ENCODE assay signal across 8 mouse cellular contexts in the genomic region with DNA sequence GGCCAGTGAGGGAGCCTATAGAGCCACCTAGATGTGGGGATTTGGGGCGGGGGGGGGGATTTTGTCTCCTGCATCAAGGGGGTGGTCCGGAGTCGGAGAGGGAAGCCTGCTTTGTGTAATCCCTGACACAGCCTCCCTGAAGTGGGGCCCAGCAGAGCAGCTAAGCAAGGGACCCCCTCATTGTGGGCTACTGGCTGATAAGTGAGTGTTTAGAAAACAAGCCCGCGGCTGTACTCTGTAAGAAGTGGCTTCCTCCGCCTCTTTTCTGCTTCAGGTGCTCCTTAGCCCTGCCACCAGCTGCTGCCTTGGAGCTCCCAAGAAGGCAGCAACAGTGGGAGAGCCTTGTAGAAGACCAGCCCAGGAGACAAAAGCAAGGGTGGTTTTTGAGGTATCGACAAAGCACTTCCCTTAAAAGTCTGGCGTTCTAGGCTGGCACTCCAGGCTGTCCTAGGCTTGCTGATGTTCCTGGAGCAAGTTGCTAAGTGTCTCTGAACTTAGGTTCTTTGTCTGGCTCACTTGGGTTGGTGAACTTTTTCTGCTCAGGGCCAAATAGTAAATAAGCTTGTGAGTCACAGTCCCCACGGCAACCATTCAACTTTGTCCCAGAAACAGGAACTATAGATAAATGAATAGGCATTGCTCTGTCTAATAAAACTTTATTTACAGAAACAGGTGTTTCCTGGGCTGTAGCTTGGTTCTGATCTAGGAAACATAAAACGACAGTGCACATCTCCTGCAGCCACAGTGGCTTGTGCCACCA.
DNase-seq lines count a peak whose midpoint lies in the region; ATAC-seq lines count a peak whose summit lies in the region.

No protein-coding gene starts in this region.

- peak overlapping the region; percentile 60 for H3K27ac ChIP-seq in kidney, embryonic 14.5 days (ENCODE audit: low read depth, low read length)
- H3K27ac ChIP-seq in heart, embryonic 16.5 days (ENCODE audit: low read length), result peak overlapping the region; percentile 39
- peak overlapping the region; percentile 42 for H3K27ac ChIP-seq in macrophage

- H3K36me3 ChIP-seq in kidney, embryonic 14.5 days (ENCODE audit: control insufficient read depth, insufficient read depth, low read length), result no peaks in the 10 kb centered on the region
- no peaks in the 10 kb centered on the region for H3K36me3 ChIP-seq in heart, embryonic 16.5 days (ENCODE audit: control insufficient read depth, insufficient read depth)
- no peaks in the 10 kb centered on the region for H3K36me3 ChIP-seq in macrophage (ENCODE audit: inconsistent target)

- H3K79me2 ChIP-seq in macrophage (ENCODE audit: inconsistent target), result no peaks in the 10 kb centered on the region

- no peak for DNase-seq in kidney, adult 8-10 months
- DNase-seq in adrenal gland, postnatal 25 days, result peak; percentile 23
- DNase-seq in thymus, postnatal 0 days (ENCODE audit: low spot score), result peak; percentile 59
- no peak for DNase-seq in right cerebral cortex, postnatal 36 days (ENCODE audit: low spot score in 2 of 2)
- DNase-seq in frontal cortex, postnatal 10 days (ENCODE audit: low spot score in 2 of 2), result no peak

- H3K9me3 ChIP-seq in kidney, embryonic 14.5 days (ENCODE audit: control insufficient read depth, low read length), result no peaks in the 10 kb centered on the region
- no peaks in the 10 kb centered on the region for H3K9me3 ChIP-seq in heart, embryonic 16.5 days (replicated peaks; ENCODE audit: control insufficient read depth, low read length)

- ATAC-seq in kidney, embryonic 14.5 days (ENCODE audit: low FRiP score, low TSS enrichment), result no peak
- ATAC-seq in heart, embryonic 16.5 days (replicated peaks; ENCODE audit: extremely low read depth, insufficient read depth, low FRiP score), result 0 out of 2 replicates have a peak, but pooled peaks have one; percentile 35

- peak overlapping the region; percentile 44 for H3K4me2 ChIP-seq in kidney, embryonic 14.5 days (replicated peaks; ENCODE audit: low read depth, low read length)
- H3K4me2 ChIP-seq in heart, embryonic 16.5 days (ENCODE audit: low read depth, low read length), result peak overlapping the region; percentile 60

- 0 out of 2 replicates have a peak overlapping the region, but pooled peaks have one; percentile 31 for H3K9ac ChIP-seq in kidney, embryonic 14.5 days (ENCODE audit: low read depth, low read length)
- H3K9ac ChIP-seq in heart, embryonic 16.5 days (ENCODE audit: low read length), result peak overlapping the region; percentile 51

- peak overlapping the region; percentile 22; the same call in 1 of the 2 replicates for H3K4me3 ChIP-seq in kidney, embryonic 14.5 days (ENCODE audit: low read length)
- peak overlapping the region; percentile 38 for H3K4me3 ChIP-seq in heart, embryonic 16.5 days (ENCODE audit: low read length)
- peak overlapping the region; percentile 12; the same call in 1 of the 2 replicates for H3K4me3 ChIP-seq in macrophage (ENCODE audit: inconsistent target)

- WGBS in kidney, embryonic 14.5 days, result 19% methylated on average over 10 of the region's 10 CpGs
- 14% methylated on average over 10 of the region's 10 CpGs for WGBS in heart, embryonic 16.5 days
- WGBS in macrophage (ENCODE audit: missing documents), result 17% methylated on average over 10 of the region's 10 CpGs

- H3K27me3 ChIP-seq in kidney, embryonic 14.5 days (ENCODE audit: control insufficient read depth, insufficient read depth, low read length), result no peaks in the 10 kb centered on the region; the same call in 1 of the 2 replicates
- peaks cover 2% of the 10 kb centered on the region for H3K27me3 ChIP-seq in heart, embryonic 16.5 days (ENCODE audit: control insufficient read depth, insufficient read depth, low read length)

- H3K4me1 ChIP-seq in kidney, embryonic 14.5 days (ENCODE audit: control insufficient read depth, insufficient read depth, low read length), result peaks cover 13% of the 10 kb centered on the region
- H3K4me1 ChIP-seq in heart, embryonic 16.5 days (ENCODE audit: control insufficient read depth, insufficient read depth, low read length), result peaks cover 21% of the 10 kb centered on the region

Comparison
In these comparisons a context has a peak if more than half of its experiments do, and no peak if none do; other contexts are left out.
1. DNase-seq: peak in adrenal gland, postnatal 25 days (single experiment) and thymus, postnatal 0 days (single experiment); none in kidney, adult 8-10 months (0 of 2), right cerebral cortex, postnatal 36 days (0 of 2) and frontal cortex, postnatal 10 days (0 of 2).
2. Peak in every context shown above with its lines, with median percentiles within 50 percentile points of each other: H3K27ac ChIP-seq and H3K4me3 ChIP-seq.